In the genomic region with DNA sequence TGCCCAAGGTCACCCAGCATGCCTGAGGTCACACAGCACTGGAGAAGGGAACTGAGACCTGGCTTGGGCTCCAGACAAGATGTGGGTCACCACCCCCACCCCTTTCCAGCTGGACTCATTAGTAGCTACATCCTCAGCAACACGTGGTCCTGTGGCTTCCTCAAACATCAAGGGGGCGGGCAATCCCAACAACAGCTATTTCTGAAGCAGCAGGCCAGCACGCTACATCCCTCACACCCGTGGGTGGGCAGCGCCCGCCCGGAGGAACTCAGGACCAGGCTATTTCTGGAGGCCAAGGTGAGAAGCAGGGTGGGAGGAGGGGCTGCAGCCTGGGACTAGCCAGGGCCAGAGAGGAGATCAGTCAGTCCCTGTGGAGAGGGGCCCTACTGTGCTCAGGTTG, we compare ENCODE assay signal across 9 mouse cellular contexts. TPM values are rescaled to one million over a fixed set of nuclear protein-coding genes. Genes with fewer than 3 reads are reported as not detected.
A peak's percentile ranks its signal among the peaks of the same experiment; 100 is the strongest.
DNase-seq lines count a peak whose midpoint lies in the region; ATAC-seq lines count a peak whose summit lies in the region.
"Had no signal": no experiment of that assay in that cellular context is flagged by ENCODE, and none has a peak within 500 bp of the region (broad histone marks: within the 10 kb centered on the region; RNA-seq: fewer than 3 reads in every experiment).

No protein-coding gene starts in this region.

- 69% methylated on average over 7 of the region's 7 CpGs for WGBS in neural tube, embryonic 12.5 days
- WGBS in limb, embryonic 12.5 days: 53% methylated on average over 7 of the region's 7 CpGs
- 51% methylated on average over 7 of the region's 7 CpGs for WGBS in stomach, embryonic 15.5 days

- no peak overlapping the region; the same call in 1 of the 2 replicates for H3K27ac ChIP-seq in neural tube, embryonic 12.5 days
- no peak overlapping the region for H3K27ac ChIP-seq in limb, embryonic 12.5 days
- peak overlapping the region; percentile 21; the same call in 1 of the 2 replicates for H3K27ac ChIP-seq in stomach, embryonic 15.5 days

- 0 out of 2 replicates have a peak, but pooled peaks cover 3% of the 10 kb centered on the region for H3K27me3 ChIP-seq in neural tube, embryonic 12.5 days (replicated peaks)
- H3K27me3 ChIP-seq in limb, embryonic 12.5 days: peaks cover 37% of the 10 kb centered on the region
- peaks cover 14% of the 10 kb centered on the region for H3K27me3 ChIP-seq in stomach, embryonic 15.5 days (replicated peaks)

- peak; percentile 45 for DNase-seq in cerebellum, adult 9-10 months
- DNase-seq in cerebellum, postnatal 4 days (ENCODE audit: low spot score in 2 of 2): no peak
- DNase-seq in neural tube, embryonic 10.5 days (ENCODE audit: extremely low spot score, low spot score): no peak
- no peak for DNase-seq in urinary bladder, postnatal 10 days (ENCODE audit: low spot score)
- no peak for DNase-seq in frontal cortex, postnatal 25 days (ENCODE audit: low spot score in 2 of 2)

- ATAC-seq in neural tube, embryonic 12.5 days (ENCODE audit: low FRiP score, low read depth): no peak
- ATAC-seq in limb, embryonic 12.5 days (ENCODE audit: insufficient number of reproducible peaks, insufficient read depth, low FRiP score, low TSS enrichment, low read depth): no peak
- no peak for ATAC-seq in stomach, embryonic 15.5 days (ENCODE audit: insufficient read depth, low FRiP score, low read depth)

- no peak overlapping the region for H3K4me3 ChIP-seq in neural tube, embryonic 12.5 days
- H3K4me3 ChIP-seq in limb, embryonic 12.5 days (replicated peaks): no peak overlapping the region
- H3K4me3 ChIP-seq in stomach, embryonic 15.5 days (replicated peaks): no peak overlapping the region

- H3K36me3 ChIP-seq in neural tube, embryonic 12.5 days: peaks cover 14% of the 10 kb centered on the region; the same call in 1 of the 2 replicates
- peaks cover 10% of the 10 kb centered on the region; the same call in 1 of the 2 replicates for H3K36me3 ChIP-seq in limb, embryonic 12.5 days
- no peaks in the 10 kb centered on the region for H3K36me3 ChIP-seq in stomach, embryonic 15.5 days

- H3K9me3 ChIP-seq in neural tube, embryonic 12.5 days: no peaks in the 10 kb centered on the region
- no peaks in the 10 kb centered on the region for H3K9me3 ChIP-seq in limb, embryonic 12.5 days
- no peaks in the 10 kb centered on the region for H3K9me3 ChIP-seq in stomach, embryonic 15.5 days

- H3K9ac ChIP-seq in neural tube, embryonic 12.5 days: 0 out of 2 replicates have a peak overlapping the region, but pooled peaks have one; percentile 13
- no peak overlapping the region for H3K9ac ChIP-seq in limb, embryonic 12.5 days (replicated peaks)
- H3K9ac ChIP-seq in stomach, embryonic 15.5 days: no peak overlapping the region

- peaks cover 82% of the 10 kb centered on the region for H3K4me1 ChIP-seq in neural tube, embryonic 12.5 days
- H3K4me1 ChIP-seq in limb, embryonic 12.5 days (replicated peaks): peaks cover 70% of the 10 kb centered on the region
- peaks cover 81% of the 10 kb centered on the region for H3K4me1 ChIP-seq in stomach, embryonic 15.5 days

- H3K4me2 ChIP-seq in neural tube, embryonic 12.5 days (replicated peaks): peak overlapping the region; percentile 97
- H3K4me2 ChIP-seq in limb, embryonic 12.5 days: peak overlapping the region; percentile 60; the same call in 1 of the 2 replicates
- H3K4me2 ChIP-seq in stomach, embryonic 15.5 days: no peak overlapping the region; the same call in 1 of the 2 replicates

RNA-seq across cellular contexts. Expression of a gene that starts 7.4 kb away (rescaled TPM):
- 294 and 314 TPM in 2 replicates for polyA plus RNA-seq in neural tube, embryonic 12.5 days (2016; fragmentation: Nextera tagmentation; extraction: Ambion mirVana)
- polyA plus RNA-seq in limb, embryonic 12.5 days (2016; fragmentation: Nextera tagmentation; extraction: Ambion mirVana): 113 and 126 TPM in 2 replicates
- 71.8 and 81.2 TPM in 2 replicates for polyA plus RNA-seq in stomach, embryonic 15.5 days (2015; fragmentation: Nextera tagmentation; extraction: Ambion mirVana)

RNA-seq across cellular contexts. Expression of a gene that starts 43.4 kb away (rescaled TPM):
- polyA plus RNA-seq in neural tube, embryonic 12.5 days (2016; fragmentation: Nextera tagmentation; extraction: Ambion mirVana): not detected in 2 replicates
- polyA plus RNA-seq in limb, embryonic 12.5 days (2016; fragmentation: Nextera tagmentation; extraction: Ambion mirVana): not detected in 2 replicates
- not detected in 2 replicates for polyA plus RNA-seq in stomach, embryonic 15.5 days (2015; fragmentation: Nextera tagmentation; extraction: Ambion mirVana)
- polyA plus RNA-seq: liver, adult 2 months had no signal
